Mouse (Mus musculus) bone marrow, adult 2 months (tissue): ENCODE data around the gene Syde1.
A peak's percentile ranks its signal among the peaks of the same experiment; 100 is the strongest.

Experiments
- CTCF ChIP-seq: fragments of 200-500 bp; IDR thresholded peaks from 2 replicates; pipeline ENCODE4 v1.5.1; 2011; ENCODE audit warnings: low read length, control low read depth; ENCODE audit not compliant: control insufficient read depth, insufficient read depth
- POLR2A ChIP-seq: fragments of 200-500 bp; IDR thresholded peaks from 2 replicates; pipeline ENCODE4 v1.6.1; 2011; ENCODE audit warnings: low read depth, mild to moderate bottlenecking, control low read depth, low read length, borderline replicate concordance; ENCODE audit not compliant: control insufficient read depth

DNA sequence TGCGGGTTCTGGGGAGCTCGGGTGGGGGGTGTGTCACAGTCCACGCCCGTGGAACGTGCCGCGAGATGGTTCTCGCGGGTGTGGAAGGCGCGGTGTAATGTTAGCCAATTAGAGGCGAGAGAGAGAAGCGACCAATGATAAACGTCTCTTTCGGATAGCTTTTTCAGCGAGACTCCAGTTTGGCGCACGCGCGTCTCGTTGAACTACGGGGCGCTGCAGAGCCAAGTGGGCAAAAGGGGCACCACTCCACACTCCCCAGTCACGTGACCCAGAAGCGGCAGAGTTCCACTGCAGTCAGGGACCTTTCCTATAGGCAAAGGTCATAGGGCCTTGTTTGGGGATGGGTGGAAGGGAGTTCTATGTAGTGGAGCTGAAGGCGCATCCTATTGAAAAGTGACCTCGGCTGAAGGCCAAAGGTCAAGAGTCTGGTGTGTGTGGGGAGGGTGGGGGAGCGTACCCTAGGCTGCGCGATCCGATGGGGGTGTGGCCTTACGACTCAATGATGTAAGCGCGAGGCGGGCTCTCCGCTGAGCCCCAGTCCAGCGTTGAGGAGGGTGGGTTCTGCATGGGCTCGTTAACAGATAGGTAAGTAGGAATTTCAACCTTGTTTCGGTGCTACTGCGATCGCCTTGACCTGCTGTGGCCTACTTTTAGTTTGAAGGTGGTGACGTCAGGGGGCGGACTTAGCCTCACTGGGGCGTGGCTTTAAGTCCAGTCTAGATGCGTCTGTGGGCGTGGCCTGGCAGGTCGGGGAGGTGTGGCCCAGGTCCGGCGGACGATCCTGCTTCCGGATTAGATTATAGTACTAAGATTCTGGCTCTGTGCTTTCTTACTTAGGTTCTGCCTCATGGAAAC is 17.3 kb downstream of the Syde1 start, which contains the start of gene Ilvbl:
- TF ChIP-seq CTCF = no peak
- peak; percentile 16; the same call in 1 of the 2 replicates for TF ChIP-seq POLR2A
